Mouse (Mus musculus) kidney, embryonic 14.5 days (tissue): ENCODE measurements at regions not wholly inside any gene's neighbourhood (a gene's known extent, or its start where the extent isn't known, plus 50 kb on each side); places are given as distances from the start of the nearest gene placed in this dataset.

Experiments used
- ATAC-seq: fragments of 200-750 bp; cut with Nextera tagmentation; 2 replicates; pipeline ENCODE4 v1.8.0; 2017; ENCODE audit warnings: moderate number of reproducible peaks, mild to moderate bottlenecking, moderate TSS enrichment, moderate library complexity; ENCODE audit not compliant: low FRiP score, low TSS enrichment
- H3K27ac ChIP-seq: fragments of 300-500 bp; sonication (generic); 2 replicates; pipeline ENCODE4 v1.5.1; 2014; ENCODE audit warnings: low read depth, mild to moderate bottlenecking, low read length, moderate library complexity, mixed read lengths
- H3K27me3 ChIP-seq: fragments of 300-500 bp; sonication (generic); 2 replicates; pipeline ENCODE4 v1.6.1; 2014; ENCODE audit warnings: mild to moderate bottlenecking, low read length; ENCODE audit not compliant: control insufficient read depth, insufficient read depth
- H3K36me3 ChIP-seq: fragments of 300-500 bp; sonication (generic); 2 replicates; pipeline ENCODE4 v1.6.1; 2014; ENCODE audit warnings: low read length, mixed read lengths; ENCODE audit not compliant: control insufficient read depth, insufficient read depth
- H3K4me1 ChIP-seq: fragments of 300-500 bp; sonication (generic); 2 replicates; pipeline ENCODE4 v1.6.1; 2014; ENCODE audit warnings: low read length, mixed read lengths; ENCODE audit not compliant: control insufficient read depth, insufficient read depth
- H3K4me2 ChIP-seq: fragments of 300-500 bp; sonication (generic); replicated peaks from 2 replicates; pipeline ENCODE4 v1.6.1; 2014; ENCODE audit warnings: low read depth, mild to moderate bottlenecking, low read length
- H3K4me3 ChIP-seq: fragments of 300-500 bp; sonication (generic); 2 replicates; pipeline ENCODE4 v1.5.1; 2014; ENCODE audit warnings: mild to moderate bottlenecking, low read length
- H3K9ac ChIP-seq: fragments of 300-500 bp; sonication (generic); 2 replicates; pipeline ENCODE4 v1.6.1; 2014; ENCODE audit warnings: low read depth, mild to moderate bottlenecking, low read length, moderate library complexity
- H3K9me3 ChIP-seq: fragments of 300-500 bp; sonication (generic); 2 replicates; pipeline ENCODE4 v1.6.1; 2016; ENCODE audit warnings: low read length; ENCODE audit not compliant: control insufficient read depth
- WGBS: fragments of 180-500 bp; shearing (Covaris S2); extraction: QIAGEN DNeasy Blood & Tissue Kit; methylation state at CpG from one replicate; pipeline ENCODE4 v1.1.7; 2014; 5-methylcytosine and 5-hydroxymethylcytosine counted together

DNA sequence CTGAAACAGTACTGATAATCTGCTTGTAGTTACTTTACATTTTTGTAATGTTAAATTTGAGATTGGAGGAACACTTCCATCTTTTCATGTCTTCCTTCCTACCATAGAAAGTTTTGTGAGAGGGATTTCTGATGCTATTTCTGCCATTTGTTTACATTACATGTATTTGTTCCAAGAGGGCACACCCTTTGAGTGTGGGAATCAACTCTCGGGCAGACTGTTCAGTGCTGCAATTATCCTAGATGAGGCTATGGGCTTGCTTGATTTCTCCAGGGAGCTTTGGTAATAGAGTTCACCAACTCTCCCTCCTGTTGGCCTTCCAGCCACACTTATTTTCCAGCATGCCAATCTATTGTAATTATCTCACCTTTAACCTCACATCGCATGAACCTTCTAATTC, 52.4 kb downstream of the Gm13691 start:
- Histone ChIP-seq H3K9ac (no peak overlapping the region), H3K27me3 (no peaks in the 10 kb centered on the region), H3K36me3 (no peaks in the 10 kb centered on the region), H3K27ac (no peak overlapping the region), H3K4me1 (no peaks in the 10 kb centered on the region), H3K9me3 (no peaks in the 10 kb centered on the region), H3K4me3 (no peak overlapping the region), H3K4me2 (no peak overlapping the region)
- 56% methylated on average over 2 of the region's 2 CpGs for WGBS
- no peak for ATAC-seq

DNA sequence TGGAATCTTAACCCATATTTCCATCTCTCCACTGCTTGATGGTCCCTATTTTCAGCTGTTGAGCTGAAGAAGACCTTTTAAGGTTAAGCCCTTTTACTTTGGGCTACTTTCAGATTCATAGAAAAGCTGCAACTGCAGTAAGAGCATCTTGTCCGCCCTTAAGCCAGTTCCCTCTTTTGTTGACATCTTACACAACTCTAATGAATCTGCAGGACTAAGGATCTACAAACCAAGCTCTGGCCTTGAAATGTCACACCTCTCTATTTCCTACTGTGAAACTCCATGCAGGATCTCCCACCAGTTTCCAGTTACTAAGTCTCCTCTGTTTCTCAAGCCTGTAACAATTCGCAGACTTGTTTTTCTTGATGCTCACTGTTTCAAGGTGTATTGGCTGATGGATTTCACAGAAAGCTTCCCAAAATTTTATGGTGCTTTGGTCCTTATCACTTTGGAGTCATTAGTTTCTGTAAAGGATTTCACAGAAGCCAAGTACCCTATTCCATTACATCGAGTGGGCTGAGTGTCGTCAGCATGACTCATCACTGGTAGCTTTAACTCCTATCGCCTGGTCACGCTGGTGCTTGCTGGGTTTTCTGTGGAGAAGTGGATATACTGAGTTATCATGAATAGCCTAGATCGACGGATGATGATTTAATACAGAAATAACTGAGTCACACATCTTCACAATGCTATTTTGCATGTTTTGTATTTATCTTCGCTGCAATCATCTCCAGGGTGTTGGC, 58.2 kb downstream of the Gm13691 start:
- Histone ChIP-seq H3K9me3 (no peaks in the 10 kb centered on the region), H3K27me3 (no peaks in the 10 kb centered on the region), H3K9ac (no peak overlapping the region), H3K36me3 (no peaks in the 10 kb centered on the region), H3K4me1 (no peaks in the 10 kb centered on the region), H3K27ac (no peak overlapping the region), H3K4me2 (no peak overlapping the region), H3K4me3 (no peak overlapping the region)
- WGBS = 86% methylated on average over 9 of the region's 9 CpGs
- no peak for ATAC-seq

DNA sequence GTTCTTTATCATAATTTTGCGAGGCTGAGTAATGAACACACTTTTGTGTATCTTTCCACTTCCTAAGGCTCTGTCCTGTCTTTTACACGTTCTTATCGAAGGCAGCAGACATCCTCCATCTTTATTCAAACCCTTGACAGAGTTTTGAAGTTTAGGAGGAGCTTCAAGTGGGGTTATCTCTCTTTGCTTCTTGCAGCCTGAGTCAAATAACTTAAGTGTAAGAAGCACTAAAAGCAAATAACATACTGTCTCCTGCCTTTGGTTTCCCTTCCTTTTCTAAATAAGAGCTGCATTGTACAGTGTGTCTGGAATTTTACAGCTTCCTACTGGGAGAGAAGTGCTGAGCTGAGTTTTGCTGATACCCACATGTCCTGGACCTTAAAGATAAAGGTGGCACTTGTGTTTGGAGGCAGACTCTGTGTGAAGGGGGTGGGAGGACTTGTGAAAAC, 61.6 kb downstream of the Gm13691 start:
- H3K9ac ChIP-seq = no peak overlapping the region
- no peaks in the 10 kb centered on the region for H3K27me3 ChIP-seq
- no peak overlapping the region for H3K4me3 ChIP-seq
- ATAC-seq = no peak
- H3K4me1 ChIP-seq = no peaks in the 10 kb centered on the region
- H3K9me3 ChIP-seq = no peaks in the 10 kb centered on the region
- no peak overlapping the region for H3K27ac ChIP-seq
- whole genome bisulfite sequencing = 67% methylated on average over 3 of the region's 3 CpGs
- H3K36me3 ChIP-seq = no peaks in the 10 kb centered on the region
- H3K4me2 ChIP-seq = no peak overlapping the region

DNA sequence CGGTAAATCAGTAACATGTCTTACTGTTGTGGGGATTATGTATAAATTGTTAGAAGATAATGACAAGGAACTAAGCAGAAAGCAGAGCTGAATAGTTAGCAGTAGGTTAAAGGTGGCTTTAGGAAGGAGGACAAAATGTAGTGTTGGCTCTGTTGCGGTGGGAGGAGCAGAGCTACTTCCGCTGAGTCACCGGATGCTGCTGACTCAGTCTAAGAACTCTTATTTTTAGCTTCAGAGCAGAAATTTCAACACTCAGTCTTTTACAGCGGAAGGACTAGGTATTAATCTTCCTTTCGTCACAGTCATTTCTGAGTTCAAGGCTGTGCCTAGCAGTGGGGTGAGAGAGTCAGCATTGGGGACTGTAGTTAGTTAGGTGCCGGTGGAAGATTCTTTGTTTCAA, 68.9 kb downstream of the Gm13691 start:
- Histone ChIP-seq H3K36me3 (no peaks in the 10 kb centered on the region), H3K27me3 (no peaks in the 10 kb centered on the region), H3K9me3 (no peaks in the 10 kb centered on the region), H3K4me2 (no peak overlapping the region), H3K4me3 (no peak overlapping the region), H3K27ac (no peak overlapping the region), H3K9ac (no peak overlapping the region), H3K4me1 (no peaks in the 10 kb centered on the region)
- no peak for ATAC-seq
- 84% methylated on average over 7 of the region's 7 CpGs for WGBS

DNA sequence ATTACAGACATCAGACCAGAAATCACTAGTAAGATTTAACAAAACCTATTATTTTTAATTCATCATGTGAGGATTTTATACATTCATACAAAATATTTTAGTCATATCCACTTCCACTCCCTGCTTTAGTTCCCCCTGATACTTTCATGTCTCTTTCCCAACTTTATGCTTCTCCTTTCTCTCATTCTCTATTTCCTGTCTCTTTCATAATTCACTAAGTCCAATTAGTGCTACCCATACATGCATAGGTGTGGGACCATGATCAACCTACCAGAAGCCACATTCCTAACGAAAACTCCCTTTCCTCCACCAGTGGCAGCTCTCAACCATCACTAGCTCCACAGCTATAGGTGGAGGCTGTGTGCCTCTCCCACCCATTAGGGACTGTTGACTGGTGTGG, 70.9 kb downstream of the Gm13691 start:
- no peaks in the 10 kb centered on the region for H3K27me3 ChIP-seq
- H3K4me3 ChIP-seq = no peak overlapping the region
- H3K9ac ChIP-seq = no peak overlapping the region
- H3K9me3 ChIP-seq = no peaks in the 10 kb centered on the region
- H3K4me1 ChIP-seq = no peaks in the 10 kb centered on the region
- no peaks in the 10 kb centered on the region for H3K36me3 ChIP-seq
- H3K4me2 ChIP-seq = no peak overlapping the region
- 93% methylated on average over 1 of the region's 1 CpGs for WGBS
- no peak for ATAC-seq
- no peak overlapping the region for H3K27ac ChIP-seq

DNA sequence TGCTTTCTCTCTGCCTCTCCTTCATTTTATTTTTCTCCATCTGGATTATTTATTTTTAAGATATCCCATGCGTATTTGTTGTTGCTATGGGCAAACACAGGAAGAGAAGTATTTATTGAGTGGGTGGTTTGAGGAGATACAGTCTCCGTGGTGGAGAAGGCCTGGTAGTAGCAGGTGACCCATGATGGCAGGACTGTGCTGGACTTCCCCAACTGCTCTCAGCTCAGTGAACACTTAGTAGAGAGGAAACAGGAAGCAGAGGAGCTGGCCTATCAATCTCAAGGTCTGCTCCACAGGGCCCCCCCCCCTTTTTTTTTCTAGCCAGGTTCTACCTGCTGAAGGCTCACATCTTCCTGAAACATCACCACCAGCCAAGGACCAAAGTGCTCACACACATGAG, 74.0 kb downstream of the Gm13691 start:
- Histone ChIP-seq H3K4me2 (no peak overlapping the region), H3K27ac (no peak overlapping the region), H3K4me3 (no peak overlapping the region), H3K36me3 (no peaks in the 10 kb centered on the region), H3K9me3 (no peaks in the 10 kb centered on the region), H3K27me3 (no peaks in the 10 kb centered on the region), H3K4me1 (no peaks in the 10 kb centered on the region), H3K9ac (no peak overlapping the region)
- ATAC-seq = no peak
- 77% methylated on average over 2 of the region's 2 CpGs for WGBS

DNA sequence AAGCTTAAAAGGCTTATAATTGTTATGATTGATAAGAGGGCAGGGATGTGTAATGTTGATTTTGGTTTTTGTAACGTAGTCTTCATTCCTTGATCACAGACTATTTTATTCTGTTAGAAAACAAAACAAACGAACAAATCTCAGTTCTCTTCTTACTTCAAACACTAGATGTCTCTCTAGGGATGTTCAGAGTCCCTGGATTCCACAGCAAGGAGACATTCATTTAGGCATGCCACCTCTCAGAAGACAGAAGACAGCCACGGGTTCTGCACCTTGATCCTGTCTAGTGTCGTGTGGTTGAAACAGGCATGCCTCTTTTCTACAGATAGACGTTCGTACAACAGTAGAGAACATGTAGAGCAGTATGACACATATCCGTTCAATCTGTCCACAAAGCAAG, 74.7 kb downstream of the Gm13691 start:
- Histone ChIP-seq H3K4me3 (no peak overlapping the region), H3K9ac (no peak overlapping the region), H3K4me1 (no peaks in the 10 kb centered on the region), H3K36me3 (no peaks in the 10 kb centered on the region), H3K27ac (no peak overlapping the region), H3K9me3 (no peaks in the 10 kb centered on the region), H3K27me3 (no peaks in the 10 kb centered on the region), H3K4me2 (no peak overlapping the region)
- ATAC-seq = no peak
- WGBS = 61% methylated on average over 7 of the region's 7 CpGs

DNA sequence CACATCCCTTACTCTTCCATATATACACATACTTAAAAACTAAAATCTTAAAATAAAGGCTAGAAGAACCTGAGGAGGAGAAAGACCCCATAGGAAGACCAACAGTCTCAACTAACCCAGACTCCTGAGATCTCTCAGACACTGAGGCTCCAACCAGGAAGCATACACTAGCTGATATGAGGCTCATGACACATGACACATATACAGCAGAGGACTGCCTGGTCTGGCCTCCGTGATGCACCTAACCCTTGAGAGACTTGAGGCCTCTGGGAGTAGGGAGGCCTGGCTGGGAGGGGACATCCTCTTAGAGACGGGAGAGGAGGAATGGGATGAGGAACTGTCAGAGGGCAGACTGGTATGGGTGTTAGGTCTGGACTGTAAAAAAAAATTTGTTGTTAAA, 75.4 kb downstream of the Gm13691 start:
- no peak overlapping the region for H3K27ac ChIP-seq
- 78% methylated on average over 2 of the region's 2 CpGs for WGBS

DNA sequence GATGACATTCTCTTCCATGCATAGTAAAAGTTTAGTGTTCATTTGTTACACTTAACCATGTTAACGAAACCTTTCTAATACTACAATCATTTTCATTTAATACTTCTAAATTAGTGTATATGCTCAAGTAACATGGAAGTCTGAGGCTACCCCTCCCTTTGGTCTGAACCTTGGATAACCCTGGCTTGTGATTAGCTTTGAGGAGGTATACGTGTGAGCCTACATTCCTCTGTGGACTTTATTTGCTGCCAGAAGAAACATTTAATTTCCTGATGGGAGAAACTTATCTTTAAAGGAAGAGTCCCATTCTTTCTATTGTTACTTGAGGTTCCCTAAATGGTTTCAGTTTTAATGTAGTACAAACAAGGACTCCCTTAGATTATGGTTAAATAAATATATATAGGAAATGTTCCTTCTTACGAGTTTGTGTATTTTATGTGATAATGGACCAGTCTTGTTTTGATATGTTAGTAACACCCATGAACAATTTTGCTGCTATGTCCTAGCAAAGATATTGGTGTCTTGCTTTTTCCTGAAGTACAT, 75.9 kb downstream of the Gm13691 start:
- H3K4me2 ChIP-seq = no peak overlapping the region
- H3K27me3 ChIP-seq = no peaks in the 10 kb centered on the region
- H3K36me3 ChIP-seq = no peaks in the 10 kb centered on the region
- no peaks in the 10 kb centered on the region for H3K9me3 ChIP-seq
- no peak overlapping the region for H3K27ac ChIP-seq
- no peak for ATAC-seq
- no peak overlapping the region for H3K4me3 ChIP-seq
- 62% methylated on average over 3 of the region's 3 CpGs for WGBS
- H3K4me1 ChIP-seq = no peaks in the 10 kb centered on the region
- H3K9ac ChIP-seq = no peak overlapping the region

More for the DNA sequence above, 75.4 kb downstream of the Gm13691 start:
- H3K4me3 ChIP-seq = no peak overlapping the region
- H3K4me2 ChIP-seq = no peak overlapping the region
- no peaks in the 10 kb centered on the region for H3K27me3 ChIP-seq
- no peaks in the 10 kb centered on the region for H3K36me3 ChIP-seq
- H3K4me1 ChIP-seq = no peaks in the 10 kb centered on the region
- no peak for ATAC-seq
- no peak overlapping the region for H3K9ac ChIP-seq
- H3K9me3 ChIP-seq = no peaks in the 10 kb centered on the region
